Mouse (Mus musculus) E14TG2a.4 (cell line): ENCODE data around the gene Slc26a1.
A peak's percentile ranks its signal among the peaks of the same experiment; 100 is the strongest.

ENCODE experiments used
- CTCF ChIP-seq: conservative IDR thresholded peaks from 2 replicates; pipeline ENCODE4 v1.5.1; 2014; ENCODE audit warnings: low read length
- POU5F1 ChIP-seq: IDR thresholded peaks from 2 replicates; pipeline ENCODE4 v1.6.1; 2014; ENCODE audit warnings: low read length, borderline replicate concordance

DNA sequence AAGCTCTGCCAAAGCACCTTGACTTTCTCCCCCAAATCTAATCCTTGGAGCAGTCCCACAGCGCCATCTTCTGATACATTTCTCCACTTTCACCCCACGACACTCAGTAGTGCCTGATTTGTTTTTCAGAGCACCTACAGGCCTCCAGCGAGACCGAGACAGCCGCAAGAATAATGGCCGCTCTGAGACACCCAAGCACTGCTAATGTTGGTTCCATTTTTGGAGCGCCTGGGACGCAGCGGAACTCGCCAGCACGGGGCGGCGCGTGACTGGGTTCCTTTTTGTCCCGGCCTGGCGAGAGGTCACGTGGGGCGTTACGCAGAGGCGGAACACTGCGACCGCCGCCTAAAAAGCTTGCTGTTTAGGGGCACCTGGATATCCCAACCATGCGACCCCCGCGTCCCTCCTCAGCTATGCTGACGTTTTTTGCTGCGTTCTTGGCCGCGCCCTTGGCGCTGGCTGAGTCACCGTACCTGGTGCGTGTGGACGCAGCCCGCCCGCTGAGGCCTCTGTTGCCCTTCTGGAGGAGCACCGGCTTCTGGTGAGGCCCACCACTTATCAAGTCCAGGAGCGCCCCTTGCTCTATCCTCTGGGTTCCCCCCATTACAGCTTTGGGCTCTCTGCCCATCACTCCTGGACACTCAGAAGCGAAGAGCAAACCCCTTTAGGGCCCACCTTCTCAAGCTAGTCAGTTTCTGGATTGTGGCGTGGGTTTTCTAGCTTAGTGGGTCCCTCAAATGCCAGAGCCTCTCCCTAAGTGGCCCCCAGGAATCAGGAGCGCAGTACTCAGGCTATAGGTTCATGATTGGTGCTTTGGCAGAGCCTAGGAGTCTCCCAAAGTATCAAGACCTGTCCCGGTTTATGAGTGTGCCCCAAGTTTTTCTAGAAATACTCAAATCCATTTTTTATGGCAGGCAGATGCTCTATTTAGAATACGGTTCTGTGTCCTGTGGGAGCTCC is 6.1 kb downstream of the Slc26a1 start, which contains the start of gene Dgkq:
- TF ChIP-seq CTCF (peak; percentile 46), POU5F1 (no peak)
